Mouse (Mus musculus): ENCODE data around the gene Rnf212b. TPM values are rescaled to one million over a fixed set of nuclear protein-coding genes. Genes with fewer than 3 reads are reported as not detected.

The Rnf212b gene
- polyA plus RNA-seq, 1 experiment from 2014 or later = not detected

DNA sequence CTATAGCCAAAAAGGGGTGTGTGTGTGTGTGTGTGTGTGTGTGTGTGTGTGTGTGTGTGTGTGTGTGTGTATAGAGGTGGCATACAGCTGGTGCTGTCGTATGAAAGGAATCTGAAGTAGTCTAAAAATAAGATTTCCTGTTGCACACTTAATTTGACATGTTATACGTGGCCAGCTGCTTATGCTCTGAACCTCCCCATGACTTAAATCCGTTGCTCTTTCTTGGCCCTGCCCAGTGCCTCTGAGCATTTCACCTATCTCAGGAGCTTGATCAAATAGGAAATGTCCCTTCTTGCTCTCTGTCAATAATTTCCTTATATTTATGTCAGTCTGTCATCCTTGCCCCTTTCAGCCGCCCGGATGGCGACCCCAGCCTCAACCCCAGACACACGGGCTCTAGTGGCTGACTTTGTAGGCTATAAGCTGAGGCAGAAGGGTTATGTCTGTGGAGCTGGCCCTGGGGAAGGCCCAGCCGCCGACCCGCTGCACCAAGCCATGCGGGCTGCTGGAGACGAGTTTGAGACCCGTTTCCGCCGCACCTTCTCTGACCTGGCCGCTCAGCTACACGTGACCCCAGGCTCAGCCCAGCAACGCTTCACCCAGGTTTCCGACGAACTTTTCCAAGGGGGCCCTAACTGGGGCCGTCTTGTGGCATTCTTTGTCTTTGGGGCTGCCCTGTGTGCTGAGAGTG lies 70.2 kb downstream of the Rnf212b start:
- H3K27ac ChIP-seq = peak overlapping the region; percentile 92
- DNase-seq (ENCODE audit: low spot score) = no peak
- peaks cover 35% of the 10 kb centered on the region for H3K4me1 ChIP-seq
- no peaks in the 10 kb centered on the region for H3K9me3 ChIP-seq
- WGBS = 22% methylated on average over 21 of the region's 21 CpGs
- H3K27me3 ChIP-seq (ENCODE audit: insufficient read depth, poor library complexity, severe bottlenecking) = no peaks in the 10 kb centered on the region
- peaks cover 27% of the 10 kb centered on the region; the same call in 1 of the 2 replicates for H3K36me3 ChIP-seq
- peak overlapping the region; percentile 78 for H3K4me3 ChIP-seq

DNA sequence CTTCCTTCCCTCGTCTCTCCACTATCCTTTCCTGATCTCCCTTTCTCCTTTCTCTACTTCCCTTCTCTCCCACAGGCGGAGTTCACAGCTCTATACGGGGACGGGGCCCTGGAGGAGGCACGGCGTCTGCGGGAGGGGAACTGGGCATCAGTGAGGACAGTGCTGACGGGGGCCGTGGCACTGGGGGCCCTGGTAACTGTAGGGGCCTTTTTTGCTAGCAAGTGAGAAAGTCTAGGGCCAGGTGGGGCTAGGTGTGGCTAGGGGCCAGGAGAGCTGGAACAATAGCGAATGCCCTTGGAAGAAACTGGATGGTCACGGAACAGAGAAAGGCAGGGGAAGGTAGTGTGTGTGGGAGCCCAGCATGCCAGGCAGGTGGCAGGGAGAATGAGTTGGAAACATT lies 71.4 kb downstream of the Rnf212b start:
- Histone ChIP-seq H3K36me3 (peaks cover 27% of the 10 kb centered on the region; the same call in 1 of the 2 replicates), H3K4me1 (peaks cover 35% of the 10 kb centered on the region), H3K9me3 (no peaks in the 10 kb centered on the region), H3K4me3 (no peak overlapping the region), H3K27me3 (ENCODE audit: insufficient read depth, poor library complexity, severe bottlenecking) (no peaks in the 10 kb centered on the region), H3K27ac (peak overlapping the region; percentile 29; the same call in 1 of the 2 replicates)
- WGBS = 87% methylated on average over 11 of the region's 11 CpGs
- no peak for DNase-seq (ENCODE audit: low spot score)

DNA sequence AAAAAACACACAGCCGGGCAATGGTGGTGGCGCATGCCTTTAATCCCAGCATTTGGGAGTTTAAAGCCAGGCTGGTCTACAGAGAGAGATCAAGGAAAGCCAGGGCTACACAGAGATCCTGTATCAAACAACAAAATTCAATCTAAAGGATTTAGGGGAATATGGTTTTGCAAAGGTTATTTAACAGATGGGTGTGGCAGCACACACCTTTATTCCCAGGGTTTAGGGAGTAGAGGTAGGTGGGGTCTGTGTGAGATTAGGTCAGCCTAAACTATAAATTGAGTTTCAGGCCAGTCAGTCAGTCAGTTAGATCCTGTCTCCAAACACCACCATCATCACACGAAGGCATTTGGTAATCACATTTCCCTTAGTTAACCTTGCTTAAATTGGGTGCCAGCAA lies 78.3 kb downstream of the Rnf212b start, which contains the start of gene Pabpn1:
Gene Pabpn1, plus strand, starts transcription at position 301 of the 400 bp plus-strand sequence.
- Histone ChIP-seq H3K4me3 (peak within 1 kb of the TSS; percentile 80), H3K9me3 (no peaks in the 10 kb centered on the region), H3K27me3 (ENCODE audit: insufficient read depth, poor library complexity, severe bottlenecking) (no peaks in the 10 kb centered on the region), H3K27ac (peak within 1 kb of the TSS; percentile 97), H3K36me3 (peaks cover 20% of the 10 kb centered on the region), H3K4me1 (peaks cover 15% of the 10 kb centered on the region)
- no peak for DNase-seq (ENCODE audit: low spot score)
- WGBS = 92% methylated on average over 3 of the region's 3 CpGs

DNA sequence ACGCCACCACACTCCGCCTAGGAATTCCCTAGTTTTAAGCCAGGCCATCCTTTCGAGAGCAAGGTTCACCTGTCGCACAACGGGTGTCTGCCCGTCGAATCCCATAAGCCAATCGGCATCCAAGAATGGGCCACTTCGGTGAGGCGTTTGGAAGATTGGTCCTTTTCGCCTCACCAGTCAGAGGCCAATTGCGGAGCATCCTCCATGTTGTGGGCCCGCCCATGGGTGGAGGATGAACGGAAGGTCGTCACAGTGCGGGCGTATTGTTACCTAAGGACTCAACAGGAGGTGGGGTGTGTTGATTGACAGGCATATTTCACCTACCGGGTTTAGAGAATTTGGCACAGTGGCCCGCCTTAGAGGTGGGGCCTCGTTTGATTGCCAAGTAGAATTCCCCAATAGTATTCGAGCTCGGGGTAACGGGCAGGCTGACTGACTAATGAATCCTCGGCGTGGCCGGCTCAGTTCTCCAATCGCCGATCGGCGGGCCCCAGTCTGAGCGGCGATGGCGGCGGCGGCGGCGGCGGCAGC lies 79.8 kb downstream of the Rnf212b start:
- no peaks in the 10 kb centered on the region for H3K9me3 ChIP-seq
- under 1% methylated on average over 38 of the region's 38 CpGs for WGBS
- H3K36me3 ChIP-seq = peaks cover 33% of the 10 kb centered on the region
- peak overlapping the region; percentile 80 for H3K4me3 ChIP-seq
- H3K27me3 ChIP-seq (ENCODE audit: insufficient read depth, poor library complexity, severe bottlenecking) = no peaks in the 10 kb centered on the region
- peaks cover 23% of the 10 kb centered on the region for H3K4me1 ChIP-seq
- peak overlapping the region; percentile 97 for H3K27ac ChIP-seq
- DNase-seq (ENCODE audit: low spot score) = peak; percentile 100

DNA sequence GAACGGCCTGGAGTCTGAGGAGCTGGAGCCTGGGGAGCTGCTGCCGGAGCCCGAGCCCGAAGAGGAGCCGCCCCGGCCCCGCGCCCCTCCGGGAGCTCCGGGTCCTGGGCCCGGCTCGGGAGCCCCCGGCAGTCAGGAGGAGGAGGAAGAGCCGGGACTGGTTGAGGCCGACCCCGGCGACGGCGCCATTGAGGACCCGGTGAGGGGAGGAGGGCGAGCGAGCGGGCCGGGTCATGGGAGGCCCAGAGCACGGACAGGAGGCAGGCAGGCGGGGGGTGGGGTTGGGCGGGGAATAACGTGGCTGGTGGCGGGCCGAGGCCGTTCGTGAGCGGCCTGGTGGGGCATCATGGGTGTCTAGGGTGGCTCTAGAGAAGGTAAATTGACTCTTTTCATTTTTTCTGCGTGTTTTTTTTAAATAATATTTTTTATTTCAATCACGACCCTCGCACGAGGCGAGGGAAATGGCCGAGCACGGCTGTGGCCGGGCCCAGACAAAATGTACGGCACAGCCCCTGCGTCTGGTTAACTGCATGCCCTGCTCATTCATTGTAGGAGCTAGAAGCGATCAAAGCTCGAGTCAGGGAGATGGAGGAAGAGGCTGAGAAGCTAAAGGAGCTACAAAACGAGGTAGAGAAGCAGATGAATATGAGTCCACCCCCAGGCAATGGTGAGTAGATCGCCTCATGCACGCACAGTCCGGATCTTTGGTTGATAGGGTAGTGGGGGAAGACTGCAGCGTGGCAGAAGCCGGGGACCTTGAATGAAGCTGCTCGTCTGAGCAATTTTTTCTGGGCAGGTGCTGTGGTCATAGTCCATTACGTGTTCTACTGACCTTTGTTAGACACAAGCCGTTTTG lies 80.6 kb downstream of the Rnf212b start:
- Histone ChIP-seq H3K27ac (peak overlapping the region; percentile 97), H3K27me3 (ENCODE audit: insufficient read depth, poor library complexity, severe bottlenecking) (no peaks in the 10 kb centered on the region), H3K4me3 (peak overlapping the region; percentile 80), H3K9me3 (no peaks in the 10 kb centered on the region), H3K36me3 (peaks cover 37% of the 10 kb centered on the region), H3K4me1 (peaks cover 23% of the 10 kb centered on the region)
- WGBS = under 1% methylated on average over 54 of the region's 54 CpGs
- peak; percentile 87 for DNase-seq (ENCODE audit: low spot score)

DNA sequence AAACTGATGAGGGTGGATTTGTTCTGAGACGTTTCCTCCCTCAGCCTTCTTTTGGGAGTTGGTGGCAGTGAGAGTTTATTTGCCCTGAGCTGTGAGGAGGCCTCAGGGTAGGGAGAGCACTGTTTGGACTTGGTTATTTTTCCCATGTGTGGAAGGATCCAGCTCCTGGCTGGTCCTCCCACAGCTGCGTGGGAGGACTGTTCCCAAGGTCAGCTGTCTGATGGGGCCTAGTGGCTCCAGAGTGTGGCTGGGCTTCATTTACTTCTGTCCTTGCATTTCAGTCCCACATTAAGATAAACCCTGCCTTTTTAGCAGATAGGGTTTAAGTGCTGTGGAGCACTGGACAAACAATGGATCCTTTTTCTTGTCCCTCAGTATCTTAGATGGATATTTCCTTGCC lies 83.5 kb downstream of the Rnf212b start:
- 55% methylated on average over 2 of the region's 2 CpGs for WGBS
- H3K27ac ChIP-seq = peak overlapping the region; percentile 29; the same call in 1 of the 2 replicates
- no peaks in the 10 kb centered on the region for H3K9me3 ChIP-seq
- H3K4me1 ChIP-seq = peaks cover 23% of the 10 kb centered on the region
- H3K36me3 ChIP-seq = peaks cover 37% of the 10 kb centered on the region
- no peaks in the 10 kb centered on the region for H3K27me3 ChIP-seq (ENCODE audit: insufficient read depth, poor library complexity, severe bottlenecking)
- no peak overlapping the region for H3K4me3 ChIP-seq
- DNase-seq (ENCODE audit: low spot score) = no peak

DNA sequence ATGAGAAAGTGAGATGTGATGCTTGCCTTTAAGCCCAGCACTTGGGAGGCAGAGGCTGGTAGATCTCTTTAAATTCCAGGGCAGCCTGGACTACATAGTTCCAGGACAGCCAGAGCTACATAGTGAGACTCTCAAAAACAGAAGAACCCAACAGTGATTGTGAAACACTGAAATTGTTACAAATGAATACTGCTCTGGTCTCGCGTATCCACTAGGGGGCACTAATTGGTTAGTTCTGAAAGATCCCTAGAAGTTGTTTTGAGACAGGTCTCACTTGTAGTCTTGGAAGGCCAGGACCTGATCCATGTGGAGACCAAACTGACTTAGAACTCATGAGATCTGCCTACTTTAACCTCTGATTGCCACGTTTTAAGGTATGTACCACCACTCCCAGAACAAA lies 86.4 kb downstream of the Rnf212b start:
- peaks cover 19% of the 10 kb centered on the region for H3K4me1 ChIP-seq
- no peaks in the 10 kb centered on the region for H3K9me3 ChIP-seq
- peaks cover 38% of the 10 kb centered on the region for H3K36me3 ChIP-seq
- no peaks in the 10 kb centered on the region for H3K27me3 ChIP-seq (ENCODE audit: insufficient read depth, poor library complexity, severe bottlenecking)
- no peak overlapping the region for H3K27ac ChIP-seq
- WGBS = 0% methylated on average over 3 of the region's 3 CpGs
- DNase-seq (ENCODE audit: low spot score) = no peak
- no peak overlapping the region for H3K4me3 ChIP-seq

DNA sequence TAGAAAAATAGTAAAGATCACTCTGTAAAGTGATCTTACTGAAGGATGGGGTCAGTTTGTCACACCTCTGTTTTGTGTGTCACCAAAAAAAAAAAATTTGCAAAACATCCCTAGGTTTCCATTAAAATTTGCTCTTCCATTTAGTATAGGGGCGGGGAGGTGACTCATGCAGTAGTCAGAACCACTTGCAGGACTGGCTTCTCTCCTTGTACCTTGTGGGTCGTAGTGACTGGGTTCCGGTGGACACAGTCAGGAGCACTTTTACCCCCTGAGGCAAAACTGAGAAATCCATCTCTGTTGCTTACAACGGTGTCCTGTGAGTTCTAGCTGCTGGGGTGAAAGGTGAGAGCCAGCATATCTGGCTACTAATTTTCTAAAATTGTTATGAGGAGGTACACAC lies 89.7 kb downstream of the Rnf212b start:
- no peak for DNase-seq (ENCODE audit: low spot score)
- H3K4me1 ChIP-seq = peaks cover 14% of the 10 kb centered on the region
- WGBS = 88% methylated on average over 4 of the region's 4 CpGs
- peaks cover 38% of the 10 kb centered on the region for H3K36me3 ChIP-seq
- no peak overlapping the region for H3K4me3 ChIP-seq
- H3K27me3 ChIP-seq (ENCODE audit: insufficient read depth, poor library complexity, severe bottlenecking) = no peaks in the 10 kb centered on the region
- no peaks in the 10 kb centered on the region for H3K9me3 ChIP-seq
- no peak overlapping the region for H3K27ac ChIP-seq

Other genes with a start within 250 kb of the Rnf212b start
- gene Ajuba, start 236.6 kb upstream of the Rnf212b start, polyA plus RNA-seq (2016; fragmentation: Nextera tagmentation; extraction: Ambion mirVana) = 43.0 and 62.5 TPM in 2 replicates
- gene 4931414P19Rik, start 208.1 kb upstream of the Rnf212b start, polyA plus RNA-seq (2016; fragmentation: Nextera tagmentation; extraction: Ambion mirVana) = 7.7 and 8.3 TPM in 2 replicates
- gene Psmb5, start 196.1 kb upstream of the Rnf212b start, polyA plus RNA-seq (2016; fragmentation: Nextera tagmentation; extraction: Ambion mirVana) = 392 and 455 TPM in 2 replicates
- not detected in 2 replicates for gene Psmb11, start 192.7 kb upstream of the Rnf212b start, polyA plus RNA-seq (2016; fragmentation: Nextera tagmentation; extraction: Ambion mirVana)
- gene Gm17606, start 173.2 kb upstream of the Rnf212b start, polyA plus RNA-seq (2016; fragmentation: Nextera tagmentation; extraction: Ambion mirVana) = not detected in 2 replicates
- 2.5 and 4.4 TPM in 2 replicates for gene Cdh24, start 172.8 kb upstream of the Rnf212b start, polyA plus RNA-seq (2016; fragmentation: Nextera tagmentation; extraction: Ambion mirVana)
- 64.6 and 79.7 TPM in 2 replicates for gene 1700123O20Rik, start 127.9 kb upstream of the Rnf212b start, polyA plus RNA-seq (2016; fragmentation: Nextera tagmentation; extraction: Ambion mirVana)
- gene Acin1, start 127.2 kb upstream of the Rnf212b start, polyA plus RNA-seq (2016; fragmentation: Nextera tagmentation; extraction: Ambion mirVana) = 80.3 and 110 TPM in 2 replicates
- 0.10 and 0.38 TPM in 2 replicates for gene Gm29776, start 115.3 kb upstream of the Rnf212b start, polyA plus RNA-seq (2016; fragmentation: Nextera tagmentation; extraction: Ambion mirVana)
- gene Cebpe, start 102.0 kb upstream of the Rnf212b start, polyA plus RNA-seq (2016; fragmentation: Nextera tagmentation; extraction: Ambion mirVana) = not detected in 2 replicates
- 2.4 and 2.7 TPM in 2 replicates for gene Slc7a8, start 32.2 kb upstream of the Rnf212b start, polyA plus RNA-seq (2016; fragmentation: Nextera tagmentation; extraction: Ambion mirVana)
- 10.3 and 11.0 TPM in 2 replicates for gene Homez, start 56.8 kb downstream of the Rnf212b start, polyA plus RNA-seq (2016; fragmentation: Nextera tagmentation; extraction: Ambion mirVana)
- 0.98 and 1.00 TPM in 2 replicates for gene Ppp1r3e, start 63.4 kb downstream of the Rnf212b start, polyA plus RNA-seq (2016; fragmentation: Nextera tagmentation; extraction: Ambion mirVana)
- gene Bcl2l2, start 69.2 kb downstream of the Rnf212b start, polyA plus RNA-seq (2016; fragmentation: Nextera tagmentation; extraction: Ambion mirVana) = 2.8 and 3.0 TPM in 2 replicates
- gene Gm20521, start 69.3 kb downstream of the Rnf212b start, polyA plus RNA-seq (2016; fragmentation: Nextera tagmentation; extraction: Ambion mirVana) = not detected in 2 replicates
- 89.8 and 162 TPM in 2 replicates for gene Pabpn1, start 78.4 kb downstream of the Rnf212b start, polyA plus RNA-seq (2016; fragmentation: Nextera tagmentation; extraction: Ambion mirVana)
- gene Slc22a17, start 99.0 kb downstream of the Rnf212b start, polyA plus RNA-seq (2016; fragmentation: Nextera tagmentation; extraction: Ambion mirVana) = 42.1 and 52.4 TPM in 2 replicates
- gene Efs, start 112.0 kb downstream of the Rnf212b start, polyA plus RNA-seq (2016; fragmentation: Nextera tagmentation; extraction: Ambion mirVana) = 16.7 and 23.5 TPM in 2 replicates
- gene Il25, start 118.6 kb downstream of the Rnf212b start, polyA plus RNA-seq (2016; fragmentation: Nextera tagmentation; extraction: Ambion mirVana) = not detected in 2 replicates
- 0.97 and 1.5 TPM in 2 replicates for gene Cmtm5, start 122.1 kb downstream of the Rnf212b start, polyA plus RNA-seq (2016; fragmentation: Nextera tagmentation; extraction: Ambion mirVana)
- gene Myh6, start 152.8 kb downstream of the Rnf212b start, polyA plus RNA-seq (2016; fragmentation: Nextera tagmentation; extraction: Ambion mirVana) = 2,034 and 3,157 TPM in 2 replicates
- not detected in 2 replicates for gene Gm17428, start 162.8 kb downstream of the Rnf212b start, polyA plus RNA-seq (2016; fragmentation: Nextera tagmentation; extraction: Ambion mirVana)
- gene Myh7, start 180.5 kb downstream of the Rnf212b start, polyA plus RNA-seq (2016; fragmentation: Nextera tagmentation; extraction: Ambion mirVana) = 2,022 and 5,104 TPM in 2 replicates
- gene Ngdn, start 201.3 kb downstream of the Rnf212b start, polyA plus RNA-seq (2016; fragmentation: Nextera tagmentation; extraction: Ambion mirVana) = 73.7 and 88.8 TPM in 2 replicates

All from heart, embryonic 10.5 days (tissue).